Mouse (Mus musculus): ENCODE measurements around the gene Ubxn7. TPM values are rescaled to one million over a fixed set of nuclear protein-coding genes. Genes with fewer than 3 reads are reported as not detected.
"Not testable (repeated sequence)": the region's sequence is repeated elsewhere in the genome, so short reads cannot be mapped to it uniquely, and the experiment has no call there.

The Ubxn7 gene
- 10 to 100 TPM; 35.4 to 39.2 TPM for total RNA-seq (2021)
- long read RNA-seq, experiment 1, full-length matches to known transcripts: 10 of 13 reads
- long read RNA-seq, experiment 1, partial matches to known transcripts: 0 of 13 reads
- long read RNA-seq, experiment 1, other reads (novel, unspliced or antisense): 3 of 13 reads
- long read RNA-seq, experiment 2, full-length matches to known transcripts: 8 of 10 reads
- long read RNA-seq, experiment 2, partial matches to known transcripts: 0 of 10 reads
- long read RNA-seq, experiment 2, other reads (novel, unspliced or antisense): 2 of 10 reads

- intact Hi-C loops (cut with DNase I): loop anchor here (5.0 kb wide), 1 partner anchor 100 kb away; the partner anchor contains the start of gene Pcyt1a
- DNase-seq: peak; percentile 99
These were observed at the start of gene Ubxn7 for GRCm38 (mm10) chr16:32332040-32332555. Gene Ubxn7, plus strand, starts transcription at chr16:32332257.

- DNase-seq: no peak
- intact Hi-C loops (cut with DNase I): no loop called here
These were observed 49.4 kb upstream of the Ubxn7 start for GRCm38 (mm10) chr16:32282608-32283007.

- intact Hi-C loops (cut with DNase I): no loop called here
- no peak for DNase-seq
These were observed 40.2 kb upstream of the Ubxn7 start for GRCm38 (mm10) chr16:32291821-32292220.

GRCm38 (mm10) chr16:32299617-32300016 lies 32.4 kb upstream of the Ubxn7 start:
- intact Hi-C loops (cut with DNase I); DNase-seq: not testable (repeated sequence)

GRCm38 (mm10) chr16:32303046-32303445 lies 29.0 kb upstream of the Ubxn7 start:
- intact Hi-C loops (cut with DNase I): no loop called here
- DNase-seq: no peak

- DNase-seq: no peak
- intact Hi-C loops (cut with DNase I): no loop called here
These were observed 28.2 kb upstream of the Ubxn7 start for GRCm38 (mm10) chr16:32303886-32304285.

- intact Hi-C loops (cut with DNase I): no loop called here
- DNase-seq: no peak
These were observed 20.1 kb upstream of the Ubxn7 start for GRCm38 (mm10) chr16:32311970-32312369.

GRCm38 (mm10) chr16:32312386-32312785 lies 19.7 kb upstream of the Ubxn7 start:
- no peak for DNase-seq
- intact Hi-C loops (cut with DNase I): no loop called here

- DNase-seq: no peak
- intact Hi-C loops (cut with DNase I): no loop called here
These were observed 19.2 kb upstream of the Ubxn7 start for GRCm38 (mm10) chr16:32312859-32313258.

- intact Hi-C loops (cut with DNase I): no loop called here
- no peak for DNase-seq
These were observed 15.5 kb upstream of the Ubxn7 start for GRCm38 (mm10) chr16:32316601-32317000.

GRCm38 (mm10) chr16:32323953-32324352 lies 8.1 kb upstream of the Ubxn7 start:
- no peak for DNase-seq
- intact Hi-C loops (cut with DNase I): no loop called here

GRCm38 (mm10) chr16:32330876-32331670 lies 984 bp upstream of the Ubxn7 start:
- no peak for DNase-seq
- intact Hi-C loops (cut with DNase I): loop anchor here (5.0 kb wide), 1 partner anchor 101 kb away; the partner anchor contains the start of gene Pcyt1a

GRCm38 (mm10) chr16:32332556-32333511 lies 777 bp downstream of the Ubxn7 start:
- DNase-seq: peak; percentile 35 to 55
- intact Hi-C loops (cut with DNase I): loop anchor here (5.0 kb wide), 1 partner anchor 99 kb away; the partner anchor contains the start of gene Pcyt1a

GRCm38 (mm10) chr16:32335146-32335545 lies 3.1 kb downstream of the Ubxn7 start:
- intact Hi-C loops (cut with DNase I): no loop called here
- no peak for DNase-seq

- no peak for DNase-seq
- intact Hi-C loops (cut with DNase I): no loop called here
These were observed 4.1 kb downstream of the Ubxn7 start for GRCm38 (mm10) chr16:32336026-32336780.

GRCm38 (mm10) chr16:32337001-32337400 lies 4.9 kb downstream of the Ubxn7 start:
- intact Hi-C loops (cut with DNase I): no loop called here
- no peak for DNase-seq

GRCm38 (mm10) chr16:32340451-32340850 lies 8.4 kb downstream of the Ubxn7 start:
- intact Hi-C loops (cut with DNase I): no loop called here
- no peak for DNase-seq

GRCm38 (mm10) chr16:32345521-32345920 lies 13.5 kb downstream of the Ubxn7 start:
- DNase-seq: no peak
- intact Hi-C loops (cut with DNase I): no loop called here

GRCm38 (mm10) chr16:32350776-32351175 lies 18.7 kb downstream of the Ubxn7 start:
- DNase-seq: no peak
- intact Hi-C loops (cut with DNase I): no loop called here

- no peak for DNase-seq
- intact Hi-C loops (cut with DNase I): no loop called here
These were observed 31.5 kb downstream of the Ubxn7 start for GRCm38 (mm10) chr16:32363530-32363929.

Measured in heart, postnatal 14 days (tissue).